Mouse (Mus musculus) intestine, embryonic 14.5 days (tissue): ENCODE results near the gene Gtf2h2. TPM values are rescaled to one million over a fixed set of nuclear protein-coding genes. Genes with fewer than 3 reads are reported as not detected.

Source experiments
- ATAC-seq: fragments of 200-750 bp; cut with Nextera tagmentation; replicated peaks from 2 replicates; pipeline ENCODE4 v1.8.0; 2017; ENCODE audit warnings: low read depth, moderate number of reproducible peaks, moderate TSS enrichment, moderate library complexity; ENCODE audit not compliant: low FRiP score, low TSS enrichment
- DNase-seq: peaks from one replicate; pipeline ENCODE4 v3.0.0-alpha.2; 2018; ENCODE audit warnings: low spot score
- H3K27ac ChIP-seq: fragments of 300-500 bp; sonication (generic); 2 replicates; pipeline ENCODE4 v1.5.1; 2014; ENCODE audit warnings: low read depth, mild to moderate bottlenecking, control low read depth
- H3K27me3 ChIP-seq: fragments of 300-500 bp; sonication (generic); replicated peaks from 2 replicates; pipeline ENCODE4 v1.6.1; 2014; ENCODE audit warnings: low read length, control low read depth; ENCODE audit not compliant: control insufficient read depth, insufficient read depth
- H3K36me3 ChIP-seq: fragments of 300-500 bp; sonication (generic); 2 replicates; pipeline ENCODE4 v1.6.1; 2014; ENCODE audit warnings: low read length, control low read depth; ENCODE audit not compliant: control insufficient read depth, insufficient read depth
- H3K4me1 ChIP-seq: fragments of 300-500 bp; sonication (generic); replicated peaks from 2 replicates; pipeline ENCODE4 v1.6.1; 2014; ENCODE audit warnings: low read length, control low read depth, mixed read lengths; ENCODE audit not compliant: control insufficient read depth, insufficient read depth
- H3K4me2 ChIP-seq: fragments of 300-500 bp; sonication (generic); 2 replicates; pipeline ENCODE4 v1.6.1; 2014; ENCODE audit warnings: low read length
- H3K4me3 ChIP-seq: fragments of 300-500 bp; sonication (generic); 2 replicates; pipeline ENCODE4 v1.5.1; 2014; ENCODE audit warnings: low read depth, low read length, control low read depth, mixed read lengths
- H3K9ac ChIP-seq: fragments of 300-500 bp; sonication (generic); 2 replicates; pipeline ENCODE4 v1.6.1; 2014; ENCODE audit warnings: mild to moderate bottlenecking, low read length
- H3K9me3 ChIP-seq: fragments of 300-500 bp; sonication (generic); 2 replicates; pipeline ENCODE4 v1.6.1; 2016; ENCODE audit warnings: low read length, control low read depth; ENCODE audit not compliant: control insufficient read depth
- WGBS: fragments of 180-500 bp; shearing (Covaris S2); extraction: QIAGEN DNeasy Blood & Tissue Kit; methylation state at CpG from one replicate; pipeline ENCODE4 v1.1.7; 2014; 5-methylcytosine and 5-hydroxymethylcytosine counted together
- polyA plus RNA-seq: library from polyadenylated mRNA; unstranded; fragments of >200 nt; fragmentation: Nextera tagmentation; extraction: Ambion mirVana; gene quantifications from 2 replicates; pipeline ENCODE4 v1.2.1, GENCODE M21; 2014

The Gtf2h2 gene
- 81.6 and 96.4 TPM in 2 replicates for polyA plus RNA-seq

DNA sequence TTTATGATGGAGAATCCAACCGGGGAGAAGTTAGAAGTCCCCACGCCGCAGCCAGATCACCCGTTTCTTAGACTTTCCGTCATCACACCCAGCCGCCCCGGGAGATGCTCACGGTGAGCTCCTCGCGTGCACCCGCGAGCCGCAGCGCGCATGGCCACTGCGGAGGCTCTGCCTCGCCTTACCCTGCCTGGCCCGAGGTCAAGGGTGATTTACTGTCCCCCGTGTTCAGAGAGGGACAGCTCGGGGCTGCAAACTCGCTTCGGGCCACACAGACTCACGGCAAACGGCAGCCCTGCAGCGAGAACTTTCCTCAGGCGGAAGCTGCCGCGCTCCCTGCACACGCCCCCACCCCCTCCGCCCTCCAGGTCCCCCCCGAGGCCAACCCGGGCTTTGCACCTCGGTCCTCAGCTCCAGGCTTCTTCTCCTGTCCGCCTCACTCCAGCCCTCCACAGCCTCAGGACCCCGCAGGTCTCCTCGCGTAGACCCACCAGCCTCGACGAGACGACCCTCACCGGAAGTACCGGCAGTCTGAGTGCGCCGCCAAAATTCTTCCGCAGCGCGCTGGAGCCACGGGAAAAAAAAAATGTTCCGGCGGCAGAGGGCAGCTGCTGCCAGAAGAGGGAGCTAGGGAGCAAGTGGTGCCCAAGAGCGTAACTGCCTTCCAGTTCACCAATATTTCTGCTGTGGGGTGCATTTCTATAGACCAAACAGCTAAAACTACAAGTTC, at the start of gene Gtf2h2:
TSS of gene Gtf2h2 (minus strand) at position 519 of the 727 bp plus-strand sequence.
- peaks cover 25% of the 10 kb centered on the region for H3K36me3 ChIP-seq
- no peaks in the 10 kb centered on the region for H3K4me1 ChIP-seq
- no peaks in the 10 kb centered on the region for H3K9me3 ChIP-seq
- WGBS, result under 1% methylated on average over 51 of the region's 51 CpGs
- peak within 1 kb of the TSS; percentile 80 for H3K27ac ChIP-seq
- H3K4me3 ChIP-seq, result peak within 1 kb of the TSS; percentile 92
- H3K27me3 ChIP-seq, result no peaks in the 10 kb centered on the region
- H3K9ac ChIP-seq, result peak within 1 kb of the TSS; percentile 81
- peak; percentile 79 for ATAC-seq
- H3K4me2 ChIP-seq, result peak within 1 kb of the TSS; percentile 79
- DNase-seq, result peak; percentile 98

DNA sequence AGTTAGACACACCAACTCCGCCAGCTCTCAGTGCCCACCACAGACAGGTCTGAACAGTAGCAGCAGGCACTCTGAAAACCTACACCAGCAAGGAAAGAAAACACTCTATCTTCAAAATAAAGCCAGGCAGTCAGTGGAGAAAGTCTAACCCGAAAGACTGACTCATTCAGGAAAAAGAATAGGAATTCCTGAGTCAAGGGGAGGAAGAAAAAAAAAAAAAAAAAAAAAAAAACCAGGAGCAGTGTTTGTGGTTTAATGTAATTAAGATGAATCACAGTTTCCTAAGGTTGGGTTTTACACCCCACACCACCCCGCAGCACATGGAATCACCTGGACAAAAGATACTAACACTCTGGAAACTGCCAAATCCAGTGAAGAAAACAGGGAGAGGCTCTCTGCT, 43.8 kb upstream of the Gtf2h2 start:
- Histone ChIP-seq H3K9me3 (no peaks in the 10 kb centered on the region), H3K27ac (no peak overlapping the region), H3K27me3 (no peaks in the 10 kb centered on the region), H3K4me1 (0 out of 2 replicates have a peak, but pooled peaks cover 3% of the 10 kb centered on the region), H3K9ac (no peak overlapping the region), H3K36me3 (no peaks in the 10 kb centered on the region), H3K4me2 (no peak overlapping the region), H3K4me3 (no peak overlapping the region)
- WGBS, result 78% methylated on average over 3 of the region's 3 CpGs
- ATAC-seq (no peak), DNase-seq (no peak)

DNA sequence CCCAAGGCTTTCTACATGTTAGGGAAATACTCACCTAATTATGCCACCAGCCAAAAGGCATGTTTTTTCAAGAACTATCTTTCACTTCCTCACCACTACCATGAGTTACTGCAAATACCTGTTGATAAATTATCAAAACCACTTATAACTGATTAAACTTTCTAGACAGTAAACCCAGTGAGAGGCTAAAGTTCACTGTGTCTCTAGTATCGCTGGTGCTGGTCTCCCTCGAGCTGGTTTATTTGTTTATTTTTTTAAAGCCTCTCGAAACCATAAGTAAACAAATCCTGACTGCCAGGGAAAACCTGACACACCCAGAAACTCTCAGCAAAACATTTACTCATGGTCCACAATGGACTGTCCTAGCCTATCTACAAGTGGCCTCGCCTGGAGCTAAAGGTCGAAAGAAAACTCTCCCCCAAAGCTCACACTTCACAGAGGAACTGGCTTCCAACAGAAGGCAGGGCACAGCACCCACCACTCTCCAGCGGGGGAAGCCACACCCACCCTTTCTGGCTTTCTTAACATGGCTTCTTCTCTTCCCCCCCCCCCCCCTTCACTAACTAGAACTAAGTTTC, 40.5 kb upstream of the Gtf2h2 start:
- Histone ChIP-seq H3K4me3 (no peak overlapping the region), H3K9me3 (0 out of 2 replicates have a peak, but pooled peaks cover 3% of the 10 kb centered on the region), H3K27ac (0 out of 2 replicates have a peak overlapping the region, but pooled peaks have one; percentile 40), H3K9ac (no peak overlapping the region), H3K4me2 (no peak overlapping the region; the same call in 1 of the 2 replicates), H3K4me1 (0 out of 2 replicates have a peak, but pooled peaks cover 3% of the 10 kb centered on the region), H3K36me3 (no peaks in the 10 kb centered on the region), H3K27me3 (no peaks in the 10 kb centered on the region)
- DNase-seq (no peak), ATAC-seq (peak; percentile 95)
- WGBS, result 33% methylated on average over 6 of the region's 6 CpGs

- DNase-seq, result no peak
- H3K36me3 ChIP-seq, result no peaks in the 10 kb centered on the region
- H3K4me2 ChIP-seq, result 0 out of 2 replicates have a peak overlapping the region, but pooled peaks have one; percentile 1
- H3K27ac ChIP-seq, result peak overlapping the region; percentile 6; the same call in 1 of the 2 replicates
- WGBS, result 49% methylated on average over 6 of the region's 6 CpGs
- peaks cover 3% of the 10 kb centered on the region; the same call in 1 of the 2 replicates for H3K4me1 ChIP-seq
- H3K4me3 ChIP-seq, result no peak overlapping the region
- no peaks in the 10 kb centered on the region for H3K27me3 ChIP-seq
- no peak overlapping the region for H3K9ac ChIP-seq
- no peak; the same call in 1 of the 2 replicates for ATAC-seq
- 0 out of 2 replicates have a peak, but pooled peaks cover 3% of the 10 kb centered on the region for H3K9me3 ChIP-seq
These were observed 34.3 kb upstream of the Gtf2h2 start for GRCm38 (mm10) chr13:100526649-100527038.

GRCm38 (mm10) chr13:100525935-100526648, 33.7 kb upstream of the Gtf2h2 start:
- DNase-seq (no peak), ATAC-seq (no peak)
- peak overlapping the region; percentile 6; the same call in 1 of the 2 replicates for H3K27ac ChIP-seq

GRCm38 (mm10) chr13:100524896-100525295, 32.5 kb upstream of the Gtf2h2 start:
- ATAC-seq, result no peak
- 86% methylated on average over 6 of the region's 6 CpGs for WGBS

More at GRCm38 (mm10) chr13:100525935-100526648, 33.7 kb upstream of the Gtf2h2 start:
- no peak overlapping the region for H3K4me2 ChIP-seq
- WGBS, result 61% methylated on average over 6 of the region's 6 CpGs
- H3K36me3 ChIP-seq, result no peaks in the 10 kb centered on the region
- H3K4me1 ChIP-seq, result peaks cover 3% of the 10 kb centered on the region; the same call in 1 of the 2 replicates
- H3K4me3 ChIP-seq, result no peak overlapping the region
- H3K9me3 ChIP-seq, result 0 out of 2 replicates have a peak, but pooled peaks cover 3% of the 10 kb centered on the region
- H3K27me3 ChIP-seq, result no peaks in the 10 kb centered on the region
- H3K9ac ChIP-seq, result no peak overlapping the region

GRCm38 (mm10) chr13:100523698-100524097, 31.3 kb upstream of the Gtf2h2 start:
- Histone ChIP-seq H3K36me3 (no peaks in the 10 kb centered on the region), H3K27me3 (no peaks in the 10 kb centered on the region), H3K27ac (no peak overlapping the region), H3K4me2 (no peak overlapping the region), H3K4me3 (no peak overlapping the region), H3K9ac (no peak overlapping the region), H3K4me1 (peaks cover 3% of the 10 kb centered on the region; the same call in 1 of the 2 replicates), H3K9me3 (no peaks in the 10 kb centered on the region)
- ATAC-seq (no peak), DNase-seq (no peak)
- WGBS, result 87% methylated on average over 2 of the region's 2 CpGs

More at GRCm38 (mm10) chr13:100524896-100525295, 32.5 kb upstream of the Gtf2h2 start:
- no peaks in the 10 kb centered on the region for H3K27me3 ChIP-seq
- no peak for DNase-seq
- 0 out of 2 replicates have a peak, but pooled peaks cover 3% of the 10 kb centered on the region for H3K9me3 ChIP-seq
- no peak overlapping the region for H3K27ac ChIP-seq
- H3K4me1 ChIP-seq, result peaks cover 3% of the 10 kb centered on the region; the same call in 1 of the 2 replicates
- H3K4me3 ChIP-seq, result no peak overlapping the region
- no peak overlapping the region for H3K9ac ChIP-seq
- no peaks in the 10 kb centered on the region for H3K36me3 ChIP-seq
- no peak overlapping the region for H3K4me2 ChIP-seq
